Comparison of ENCODE assay signal across 19 mouse cellular contexts in the genomic region with DNA sequence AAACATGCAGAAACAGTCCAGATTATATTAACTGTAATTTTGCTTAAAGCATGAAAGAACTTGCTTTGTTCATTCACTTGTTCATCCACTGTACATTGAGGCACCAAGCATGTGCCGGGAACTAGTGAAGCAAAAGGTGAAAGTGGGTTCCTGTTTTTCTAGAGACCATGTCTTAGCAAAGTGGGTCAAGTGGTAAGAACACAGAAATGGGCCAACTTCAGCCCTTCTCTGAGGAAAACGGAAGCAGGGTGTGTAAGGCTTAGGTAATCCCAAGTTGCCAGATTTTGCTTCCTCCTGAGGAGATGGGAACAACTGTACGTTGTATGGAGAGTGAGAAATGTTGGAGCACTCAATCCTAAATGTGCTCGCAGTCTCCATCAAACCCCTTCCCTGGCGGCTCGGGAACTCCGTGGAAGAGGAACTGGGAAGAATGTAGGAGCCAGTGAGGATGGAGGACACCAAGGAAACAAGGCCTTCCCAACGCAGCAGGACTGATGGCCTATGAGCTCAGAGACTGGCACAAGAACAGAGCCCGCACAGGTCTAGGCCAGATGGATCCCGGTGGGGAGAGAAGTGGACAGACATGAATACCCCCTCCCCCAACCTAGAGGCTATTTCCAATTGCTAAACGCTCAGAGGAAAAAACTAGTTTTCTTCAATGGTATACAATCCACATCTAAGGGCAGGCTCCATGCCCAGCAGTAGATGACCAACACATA. TPM values are rescaled to one million over a fixed set of nuclear protein-coding genes. Genes with fewer than 3 reads are reported as not detected.
DNase-seq lines count a peak whose midpoint lies in the region; ATAC-seq and TF ChIP-seq lines count a peak whose summit lies in the region.
"Had no signal": no experiment of that assay in that cellular context is flagged by ENCODE, and none has a peak within 500 bp of the region (broad histone marks: within the 10 kb centered on the region; RNA-seq: fewer than 3 reads in every experiment).

No protein-coding gene starts in this region.

- no peaks in the 10 kb centered on the region for H3K9me3 ChIP-seq in lung, postnatal 0 days (ENCODE audit: low read length)
- H3K9me3 ChIP-seq: embryonic facial prominence, embryonic 15.5 days; forebrain, embryonic 13.5 days; hindbrain, embryonic 12.5 days; limb, embryonic 15.5 days had no signal

- DNase-seq in lung, postnatal 0 days (ENCODE audit: low spot score): peak; percentile 69
- no peak for DNase-seq in lung, postnatal 10 days
- peak; percentile 72 to 81 for DNase-seq in cerebellum, adult 18-20 months
- DNase-seq in cerebellum, postnatal 25 days: peak; percentile 81 to 82
- no peak for DNase-seq in gastrocnemius, postnatal 14 days
- no peak for DNase-seq in gastrocnemius, adult 18-20 months (ENCODE audit: low spot score)
- DNase-seq: adrenal gland, adult 8-10 months; kidney, adult 11 months; lung, adult 2 months; right cerebral cortex, adult 18-20 months; thymus, adult 2 months had no signal

- H3K36me3 ChIP-seq in lung, postnatal 0 days (ENCODE audit: insufficient read depth, low read length): no peaks in the 10 kb centered on the region
- H3K36me3 ChIP-seq: embryonic facial prominence, embryonic 15.5 days; hindbrain, embryonic 12.5 days; limb, embryonic 15.5 days had no signal

- H3K9ac ChIP-seq in lung, postnatal 0 days (replicated peaks; ENCODE audit: low read depth): no peak overlapping the region
- H3K9ac ChIP-seq: embryonic facial prominence, embryonic 15.5 days; hindbrain, embryonic 12.5 days; limb, embryonic 15.5 days had no signal

- no peak for TF ChIP-seq CTCF in lung, postnatal 0 days (IDR thresholded peaks at IDR 0.05)

- H3K4me2 ChIP-seq in lung, postnatal 0 days (replicated peaks; ENCODE audit: low read depth, low read length): no peak overlapping the region
- H3K4me2 ChIP-seq: embryonic facial prominence, embryonic 15.5 days; forebrain, embryonic 13.5 days; hindbrain, embryonic 12.5 days; limb, embryonic 15.5 days; midbrain, embryonic 11.5 days had no signal

- TF ChIP-seq EP300 in lung, postnatal 0 days (IDR thresholded peaks at IDR 0.05): 0 out of 2 replicates have a peak, but pooled peaks have one; percentile 23

- intact Hi-C loops in gastrocnemius, postnatal 14 days (cut with DNase I; ENCODE audit: low total_unique reads): no loop called here

- ATAC-seq in lung, postnatal 0 days: peak; percentile 53
- ATAC-seq in neutrophil, adult 5-6 weeks (ENCODE audit: extremely low read depth, insufficient number of reproducible peaks, low FRiP score, poor library complexity, severe bottlenecking): peak; percentile 53; the same call in 1 of the 2 replicates
- ATAC-seq: CD4-positive, CD25-positive, alpha-beta regulatory T cell, adult 4 months had no signal

- H3K27me3 ChIP-seq in lung, postnatal 0 days (replicated peaks; ENCODE audit: insufficient read depth, low read length): no peaks in the 10 kb centered on the region
- H3K27me3 ChIP-seq: embryonic facial prominence, embryonic 15.5 days; forebrain, embryonic 13.5 days; hindbrain, embryonic 12.5 days; limb, embryonic 15.5 days had no signal

- no peak overlapping the region for H3K27ac ChIP-seq in lung, postnatal 0 days (ENCODE audit: low read length)
- H3K27ac ChIP-seq: hindbrain, embryonic 12.5 days; limb, embryonic 15.5 days had no signal

- H3K4me3 ChIP-seq in lung, postnatal 0 days (ENCODE audit: low read depth, low read length): no peak overlapping the region
- H3K4me3 ChIP-seq: embryonic facial prominence, embryonic 15.5 days; forebrain, embryonic 13.5 days; hindbrain, embryonic 12.5 days; limb, embryonic 15.5 days; myocyte had no signal

- WGBS in lung, postnatal 0 days: 86% methylated on average over 11 of the region's 11 CpGs

- H3K4me1 ChIP-seq in lung, postnatal 0 days (ENCODE audit: insufficient read depth, low read depth, low read length): peaks cover 4% of the 10 kb centered on the region; the same call in 1 of the 2 replicates

RNA-seq across cellular contexts. Expression of a gene that starts 12.8 kb away (rescaled TPM):
- 5.4 and 6.4 TPM in 2 replicates for polyA plus RNA-seq in lung, postnatal 0 days (2015; fragmentation: Nextera tagmentation; extraction: Ambion mirVana)
- total RNA-seq in neutrophil, adult 5-6 weeks (2017): 81.9 and 82.2 TPM in 2 replicates
- 10 to 100 TPM; 13.0 to 14.6 TPM for total RNA-seq in gastrocnemius, postnatal 14 days (2021)
- 10 to 100 TPM; 16.4 to 18.2 TPM for total RNA-seq in gastrocnemius, adult 18-20 months (2021)

Comparison
In these comparisons a context has a peak if more than half of its experiments do, and no peak if none do; other contexts are left out.
1. DNase-seq: peak in lung, postnatal 0 days (single experiment), cerebellum, adult 18-20 months (2 of 2) and cerebellum, postnatal 25 days (2 of 2); none in lung, postnatal 10 days (single experiment), gastrocnemius, postnatal 14 days (single experiment) and gastrocnemius, adult 18-20 months (single experiment).